Mouse (Mus musculus) central nervous system, embryonic 14 days (tissue): Measurements from ENCODE around the gene Dctn3. TPM values are rescaled to one million over a fixed set of nuclear protein-coding genes. Genes with fewer than 3 reads are reported as not detected.

Experiments used
- polyA plus RNA-seq: library from polyadenylated mRNA; depleted of rRNA; stranded (reverse); fragments of >200 nt; gene quantifications from 2 replicates; pipeline ENCODE4 v1.2.3, GENCODE M21; 2012; rRNA removed

Gene Dctn3
- 159 and 165 TPM in 2 replicates for polyA plus RNA-seq

GRCm38 (mm10) chr4:41722918-41723351 is at the start of gene Dctn3:
Gene Dctn3, minus strand, starts transcription at chr4:41723170.

DNA sequence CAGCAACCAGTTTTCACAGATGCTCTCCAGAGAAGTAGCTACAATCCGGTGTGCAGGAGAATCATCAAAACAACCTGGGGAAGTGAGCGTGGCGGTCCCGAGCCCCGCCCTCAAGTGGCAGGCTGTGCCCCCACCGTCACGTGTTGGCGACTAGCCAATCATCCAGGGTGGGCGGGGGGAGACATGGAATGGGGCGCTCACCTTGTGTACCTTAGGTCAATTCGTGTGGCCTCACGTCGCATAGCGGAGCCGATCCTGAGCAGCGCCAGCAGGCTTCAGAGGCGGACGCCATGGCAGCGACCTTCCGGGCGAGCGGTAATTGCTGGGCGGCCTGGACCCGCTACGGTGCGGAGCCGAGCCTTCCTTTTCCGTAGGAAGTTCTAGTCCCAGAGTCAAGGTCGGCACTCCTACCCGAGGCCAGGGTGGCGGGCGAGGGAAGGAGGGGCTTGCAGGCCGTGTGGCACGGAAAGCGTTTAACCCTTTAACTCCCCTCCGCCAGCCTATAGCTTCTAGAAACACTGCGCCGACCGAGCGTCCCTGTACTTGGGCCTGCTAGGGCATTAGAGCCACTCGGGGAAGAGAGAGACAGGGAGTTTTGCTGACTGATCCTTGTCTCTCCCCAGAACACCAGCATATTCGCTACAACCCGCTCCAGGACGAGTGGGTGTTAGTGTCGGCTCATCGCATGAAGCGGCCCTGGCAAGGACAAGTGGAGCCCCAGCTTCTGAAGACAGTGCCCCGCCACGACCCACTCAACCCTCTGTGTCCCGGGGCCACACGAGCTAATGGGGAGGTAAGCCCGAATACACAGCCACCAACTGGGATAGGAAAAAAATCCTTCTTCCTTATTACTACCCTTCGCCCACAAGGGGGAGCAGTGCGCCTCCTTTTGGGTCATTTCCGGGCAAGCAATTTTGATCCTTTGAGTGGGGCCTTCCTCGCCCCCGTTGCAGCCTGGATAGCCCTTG is 32.7 kb upstream of the Dctn3 start, which contains the start of gene Sigmar1:
Sigmar1 (minus strand) TSS at position 820 of the 968 bp plus-strand sequence.

DNA sequence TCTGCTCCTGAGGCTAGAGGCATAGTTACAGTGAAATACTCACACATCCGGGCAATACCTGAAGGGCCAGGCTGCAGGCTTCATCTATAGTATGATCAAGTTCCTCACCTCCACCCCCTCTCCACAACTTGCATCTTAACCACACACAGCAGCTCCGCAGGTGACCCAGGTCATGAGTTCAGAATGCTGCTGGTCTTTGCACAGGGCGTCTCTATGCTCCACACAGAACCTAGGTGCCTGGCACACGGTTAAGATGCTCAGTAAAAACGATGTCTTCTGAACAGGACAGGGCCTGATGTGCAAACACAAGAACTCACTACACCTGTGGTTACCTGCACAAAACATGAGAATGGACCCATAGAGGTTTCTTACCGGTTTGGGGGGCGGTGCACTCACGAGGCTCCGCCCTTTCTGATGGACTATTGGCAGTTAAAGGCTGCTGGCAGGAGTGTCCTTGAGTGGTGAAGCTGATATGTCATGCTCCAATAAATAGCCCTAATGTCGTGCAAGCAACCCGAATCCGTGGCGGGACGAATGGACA is 31.9 kb upstream of the Dctn3 start, which contains the start of gene Galt:
Galt (plus strand) TSS at position 432 of the 541 bp plus-strand sequence.

DNA sequence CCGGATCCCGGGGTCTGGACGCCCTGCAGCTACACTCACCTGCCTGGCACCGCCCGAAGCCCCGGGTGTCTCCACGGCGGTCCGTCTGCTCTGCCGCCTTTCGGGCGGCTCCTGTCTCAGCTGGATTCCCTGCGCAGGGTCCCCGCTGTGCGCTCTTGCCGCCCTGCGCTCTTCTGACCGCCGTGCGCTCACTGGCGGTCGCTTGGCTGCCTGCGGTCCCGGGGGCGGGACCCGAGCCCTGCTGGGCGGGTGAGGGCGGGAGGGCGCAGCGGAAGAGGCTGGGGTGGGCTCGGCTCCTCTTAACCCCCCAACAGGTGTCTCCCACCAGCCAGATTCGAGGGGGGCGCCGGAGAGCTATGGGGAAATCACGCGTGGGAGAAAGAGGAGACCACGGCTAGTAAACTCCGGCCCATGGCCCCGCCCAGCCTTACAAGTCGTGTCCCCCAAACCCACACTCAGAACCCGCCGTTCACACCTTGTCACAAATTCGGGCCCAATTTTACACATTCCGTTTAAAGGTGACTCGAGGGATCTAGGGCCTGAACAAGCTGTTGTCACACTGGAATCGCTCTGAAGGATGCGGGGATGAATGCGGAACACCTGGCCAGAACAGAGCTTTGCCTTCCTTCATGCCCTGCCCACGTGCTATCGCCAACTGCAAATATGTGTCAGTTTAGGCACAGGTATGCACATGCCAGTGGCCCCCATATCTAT is 8.2 kb upstream of the Dctn3 start, which contains the start of gene Arid3c:
Arid3c (minus strand) TSS at position 91 of the 714 bp plus-strand sequence.

GRCm38 (mm10) chr4:41713197-41714067 is 9.5 kb downstream of the Dctn3 start, which contains the start of gene Rpp25l:
Gene Rpp25l, minus strand, starts transcription at chr4:41713534.

GRCm38 (mm10) chr4:41699783-41700182 is 23.2 kb downstream of the Dctn3 start, which contains the start of gene Il11ra1:
Gene Il11ra1, plus strand, starts transcription at chr4:41699989.

GRCm38 (mm10) chr4:41696930-41697841 is 25.8 kb downstream of the Dctn3 start, which contains the start of gene Cntfr:
Gene Cntfr, minus strand, starts transcription at chr4:41697089.

Other genes starting within 250 kb of the Dctn3 start
- 4.6 and 6.7 TPM in 2 replicates for gene AI464131, start 220.1 kb downstream of the Dctn3 start, polyA plus RNA-seq
- 8.3 and 11.9 TPM in 2 replicates for gene 1110017D15Rik, start 205.8 kb downstream of the Dctn3 start, polyA plus RNA-seq
- gene Fam219a, start 153.6 kb downstream of the Dctn3 start, polyA plus RNA-seq: 75.4 and 86.6 TPM in 2 replicates
- 2.3 and 2.9 TPM in 2 replicates for gene Dnaic1, start 153.4 kb downstream of the Dctn3 start, polyA plus RNA-seq
- gene Enho, start 82.8 kb downstream of the Dctn3 start, polyA plus RNA-seq: 86.9 and 96.7 TPM in 2 replicates
- 63.3 and 84.9 TPM in 2 replicates for gene Cntfr, start 26.1 kb downstream of the Dctn3 start, polyA plus RNA-seq
- gene Il11ra1, start 23.2 kb downstream of the Dctn3 start, polyA plus RNA-seq: 34.2 and 80.9 TPM in 2 replicates
- 56.4 and 56.9 TPM in 2 replicates for gene Rpp25l, start 9.6 kb downstream of the Dctn3 start, polyA plus RNA-seq
- gene Arid3c, start 8.0 kb upstream of the Dctn3 start, polyA plus RNA-seq: 0.44 and 0.69 TPM in 2 replicates
- 66.6 and 88.5 TPM in 2 replicates for gene Galt, start 32.1 kb upstream of the Dctn3 start, polyA plus RNA-seq
- gene Sigmar1, start 33.0 kb upstream of the Dctn3 start, polyA plus RNA-seq: 55.0 and 62.8 TPM in 2 replicates
- 367 and 380 TPM in 2 replicates for gene Ccl27a, start 51.1 kb upstream of the Dctn3 start, polyA plus RNA-seq
- not detected in 2 replicates for gene Gm21541, start 180.4 kb upstream of the Dctn3 start, polyA plus RNA-seq
- gene Gm20878, start 218.4 kb upstream of the Dctn3 start, polyA plus RNA-seq: 3.9 and 4.7 TPM in 2 replicates
- 2.1 and 2.4 TPM in 2 replicates for gene Fam205a4, start 242.9 kb upstream of the Dctn3 start, polyA plus RNA-seq